Mouse (Mus musculus): Measurements from ENCODE around the gene Igsf23. TPM values are rescaled to one million over a fixed set of nuclear protein-coding genes. Genes with fewer than 3 reads are reported as not detected.
"Not testable (repeated sequence)": the region's sequence is repeated elsewhere in the genome, so short reads cannot be mapped to it uniquely, and the experiment has no call there.

Igsf23 gene
- polyA plus RNA-seq, 1 experiment from 2014 or later = not detected

DNA sequence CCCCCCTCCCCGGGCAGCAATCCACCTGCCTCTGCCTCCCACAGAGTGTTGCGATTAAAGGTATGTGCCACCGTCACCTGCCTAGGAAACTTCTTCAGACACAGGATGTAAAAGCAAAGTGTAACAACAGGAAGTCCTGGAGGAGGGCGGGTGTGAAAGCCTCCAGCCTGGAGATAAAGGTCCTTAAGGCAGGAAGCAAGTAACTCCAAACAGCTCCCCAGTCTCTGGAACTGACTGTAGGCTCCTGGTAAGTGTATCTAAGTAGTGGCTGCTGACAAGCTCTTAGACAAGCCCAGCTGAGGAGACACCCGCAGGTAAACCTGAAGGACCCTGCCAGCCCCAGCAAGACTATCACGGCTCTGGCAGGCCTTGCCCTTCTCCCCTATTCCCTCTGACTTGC lies 10.3 kb downstream of the Igsf23 start:
- Histone ChIP-seq H3K4me2 (replicated peaks) (no peak overlapping the region), H3K9ac (no peak overlapping the region), H3K4me1 (replicated peaks; ENCODE audit: control insufficient read depth, insufficient read depth, low read length) (no peaks in the 10 kb centered on the region), H3K36me3 (replicated peaks; ENCODE audit: control insufficient read depth, insufficient read depth) (no peaks in the 10 kb centered on the region), H3K27me3 (ENCODE audit: control insufficient read depth, insufficient read depth, low read length) (no peaks in the 10 kb centered on the region), H3K9me3 (ENCODE audit: control insufficient read depth, low read length) (no peaks in the 10 kb centered on the region), H3K27ac (no peak overlapping the region), H3K4me3 (replicated peaks; ENCODE audit: low read length) (no peak overlapping the region)
- DNase-seq (ENCODE audit: low spot score) = no peak
- no peak for ATAC-seq (ENCODE audit: low FRiP score)
- WGBS = 56% methylated on average over 3 of the region's 6 CpGs

DNA sequence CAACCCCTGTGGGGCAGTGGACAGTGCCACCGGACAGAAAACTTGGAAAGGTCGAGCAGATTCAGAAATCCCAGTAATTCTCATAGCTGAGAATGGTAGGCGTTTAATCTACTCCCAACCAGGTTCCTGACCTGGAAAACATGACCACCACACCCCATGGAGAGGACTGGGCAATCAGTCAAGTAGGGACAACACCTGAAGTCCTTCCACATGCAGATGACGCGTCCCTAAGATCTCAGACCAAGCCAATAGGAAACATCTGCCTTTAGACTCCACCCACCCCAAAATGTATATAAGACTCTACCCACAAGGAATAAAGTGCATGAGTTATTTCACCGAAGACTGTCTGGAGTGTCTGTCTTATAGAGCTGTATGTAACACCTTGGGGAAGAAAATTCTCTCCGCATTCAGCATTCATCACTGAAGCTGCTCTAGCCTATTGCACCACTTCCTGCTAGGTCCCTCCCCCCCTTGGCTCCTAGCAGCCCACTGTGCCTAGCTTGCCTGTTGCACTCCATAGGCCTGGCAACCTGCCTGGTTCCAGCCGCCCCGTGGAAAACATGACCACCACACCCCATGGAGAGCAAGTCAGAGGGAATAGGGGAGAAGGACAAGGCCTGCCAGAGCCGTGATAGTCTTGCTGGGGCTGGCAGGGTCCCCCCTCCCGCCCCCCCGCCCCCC lies 10.9 kb downstream of the Igsf23 start:
- H3K36me3 ChIP-seq (replicated peaks; ENCODE audit: control insufficient read depth, insufficient read depth) = no peaks in the 10 kb centered on the region
- H3K9me3 ChIP-seq (ENCODE audit: control insufficient read depth, low read length) = no peaks in the 10 kb centered on the region
- peak; percentile 41 for DNase-seq (ENCODE audit: low spot score)
- WGBS = 67% methylated on average over 10 of the region's 12 CpGs
- no peak overlapping the region for H3K4me3 ChIP-seq (replicated peaks; ENCODE audit: low read length)
- H3K9ac ChIP-seq = no peak overlapping the region
- H3K4me1 ChIP-seq (replicated peaks; ENCODE audit: control insufficient read depth, insufficient read depth, low read length) = no peaks in the 10 kb centered on the region
- ATAC-seq (ENCODE audit: low FRiP score) = no peak; the same call in 1 of the 2 replicates
- no peak overlapping the region for H3K4me2 ChIP-seq (replicated peaks)
- no peaks in the 10 kb centered on the region for H3K27me3 ChIP-seq (ENCODE audit: control insufficient read depth, insufficient read depth, low read length)
- H3K27ac ChIP-seq = no peak overlapping the region

DNA sequence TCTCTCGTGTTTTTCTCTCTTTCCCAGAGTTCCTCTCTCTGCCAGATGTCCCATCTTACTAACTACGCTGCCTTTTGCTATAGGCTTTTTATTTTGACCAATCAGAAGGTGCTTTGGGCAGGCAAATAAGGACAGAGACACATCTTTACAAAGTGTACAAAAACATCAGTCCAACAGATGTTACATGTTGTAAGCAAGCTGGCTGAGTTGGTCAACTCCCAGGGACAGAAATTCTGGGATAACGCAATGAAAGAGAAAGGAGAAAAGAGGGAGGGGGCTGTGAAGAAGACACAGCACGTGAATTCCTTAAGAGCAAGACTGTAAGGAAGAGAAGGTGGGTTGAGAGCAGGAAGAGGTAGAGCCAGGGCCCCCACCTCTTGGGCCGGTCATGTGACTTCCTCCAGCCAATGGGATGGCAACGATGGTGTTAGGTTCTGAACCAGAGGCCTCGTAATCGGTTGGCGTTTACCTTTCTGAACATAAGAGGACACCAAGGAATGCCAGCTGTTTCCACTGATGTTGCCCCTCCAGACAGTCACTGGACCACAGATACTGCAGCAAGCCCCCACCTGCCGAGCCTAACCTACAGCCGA lies 13.2 kb downstream of the Igsf23 start:
- H3K9me3 ChIP-seq (ENCODE audit: control insufficient read depth, low read length) = no peaks in the 10 kb centered on the region
- ATAC-seq (ENCODE audit: low FRiP score) (no peak), DNase-seq (ENCODE audit: low spot score) (no peak)
- no peak overlapping the region for H3K27ac ChIP-seq
- no peaks in the 10 kb centered on the region for H3K27me3 ChIP-seq (ENCODE audit: control insufficient read depth, insufficient read depth, low read length)
- H3K36me3 ChIP-seq (replicated peaks; ENCODE audit: control insufficient read depth, insufficient read depth) = no peaks in the 10 kb centered on the region
- no peak overlapping the region for H3K4me3 ChIP-seq (replicated peaks; ENCODE audit: low read length)
- no peaks in the 10 kb centered on the region for H3K4me1 ChIP-seq (replicated peaks; ENCODE audit: control insufficient read depth, insufficient read depth, low read length)
- no peak overlapping the region for H3K4me2 ChIP-seq (replicated peaks)
- 81% methylated on average over 11 of the region's 11 CpGs for WGBS
- H3K9ac ChIP-seq = no peak overlapping the region

DNA sequence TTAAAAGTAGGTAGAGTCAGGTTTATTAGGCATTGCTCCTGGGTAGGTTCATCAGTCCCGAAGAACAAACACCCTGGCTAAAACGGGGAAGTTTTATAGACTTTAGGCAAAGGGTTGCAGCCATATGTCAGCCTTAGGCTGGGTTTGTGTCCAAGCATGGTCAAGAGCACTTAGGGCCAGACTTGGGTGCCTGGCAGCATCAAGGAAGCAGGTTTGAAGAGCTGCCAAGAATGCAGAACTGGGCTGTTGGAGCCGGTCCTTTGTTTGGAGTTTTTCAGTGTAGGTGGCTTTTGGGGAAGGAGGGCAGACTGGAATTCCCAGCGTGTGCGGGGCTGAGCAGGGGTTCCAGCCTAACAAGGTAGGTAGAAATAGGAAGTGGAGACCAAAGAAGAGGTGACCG lies 14.6 kb downstream of the Igsf23 start:
- H3K9ac ChIP-seq = no peak overlapping the region
- H3K27ac ChIP-seq = no peak overlapping the region
- H3K4me2 ChIP-seq (replicated peaks) = no peak overlapping the region
- H3K4me1 ChIP-seq (replicated peaks; ENCODE audit: control insufficient read depth, insufficient read depth, low read length) = no peaks in the 10 kb centered on the region
- no peaks in the 10 kb centered on the region for H3K27me3 ChIP-seq (ENCODE audit: control insufficient read depth, insufficient read depth, low read length)
- no peak for ATAC-seq (ENCODE audit: low FRiP score)
- H3K36me3 ChIP-seq (replicated peaks; ENCODE audit: control insufficient read depth, insufficient read depth) = no peaks in the 10 kb centered on the region
- WGBS = 81% methylated on average over 6 of the region's 6 CpGs
- no peak overlapping the region for H3K4me3 ChIP-seq (replicated peaks; ENCODE audit: low read length)
- DNase-seq (ENCODE audit: low spot score) = no peak
- H3K9me3 ChIP-seq (ENCODE audit: control insufficient read depth, low read length) = no peaks in the 10 kb centered on the region

DNA sequence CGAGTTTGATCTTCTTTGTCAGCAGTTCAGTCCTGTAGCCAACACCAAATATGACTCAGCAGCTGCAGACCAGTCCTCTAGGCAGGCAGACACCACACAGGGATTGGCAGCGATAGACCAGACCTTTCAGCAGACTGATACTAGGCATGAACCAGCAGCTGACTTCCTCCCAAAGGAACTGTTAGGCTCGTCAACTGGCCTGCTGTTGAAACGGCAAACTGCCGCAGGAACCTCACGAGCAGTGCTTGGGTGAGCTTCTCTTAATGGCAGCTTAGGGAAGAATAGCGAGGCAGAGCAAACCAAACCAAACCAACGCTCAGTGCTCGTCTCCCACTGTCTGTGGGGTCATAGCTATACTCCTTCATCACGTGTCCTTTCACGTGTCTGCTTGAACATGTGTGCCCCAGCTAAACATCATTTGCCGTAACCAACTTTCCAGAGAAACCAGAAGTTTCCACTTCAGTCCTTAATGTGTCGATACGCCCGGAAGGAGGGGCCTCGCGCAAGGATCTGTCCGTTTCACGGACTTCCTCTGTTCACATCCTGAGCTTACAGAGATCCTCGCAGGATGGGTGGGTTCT lies 15.3 kb downstream of the Igsf23 start:
- no peak overlapping the region for H3K27ac ChIP-seq
- no peak overlapping the region for H3K4me3 ChIP-seq (replicated peaks; ENCODE audit: low read length)
- ATAC-seq (ENCODE audit: low FRiP score) (no peak), DNase-seq (ENCODE audit: low spot score) (no peak)
- no peaks in the 10 kb centered on the region for H3K9me3 ChIP-seq (ENCODE audit: control insufficient read depth, low read length)
- H3K4me1 ChIP-seq (replicated peaks; ENCODE audit: control insufficient read depth, insufficient read depth, low read length) = no peaks in the 10 kb centered on the region
- no peak overlapping the region for H3K4me2 ChIP-seq (replicated peaks)
- H3K27me3 ChIP-seq (ENCODE audit: control insufficient read depth, insufficient read depth, low read length) = no peaks in the 10 kb centered on the region
- WGBS = 82% methylated on average over 20 of the region's 20 CpGs
- H3K9ac ChIP-seq = no peak overlapping the region
- no peaks in the 10 kb centered on the region for H3K36me3 ChIP-seq (replicated peaks; ENCODE audit: control insufficient read depth, insufficient read depth)

DNA sequence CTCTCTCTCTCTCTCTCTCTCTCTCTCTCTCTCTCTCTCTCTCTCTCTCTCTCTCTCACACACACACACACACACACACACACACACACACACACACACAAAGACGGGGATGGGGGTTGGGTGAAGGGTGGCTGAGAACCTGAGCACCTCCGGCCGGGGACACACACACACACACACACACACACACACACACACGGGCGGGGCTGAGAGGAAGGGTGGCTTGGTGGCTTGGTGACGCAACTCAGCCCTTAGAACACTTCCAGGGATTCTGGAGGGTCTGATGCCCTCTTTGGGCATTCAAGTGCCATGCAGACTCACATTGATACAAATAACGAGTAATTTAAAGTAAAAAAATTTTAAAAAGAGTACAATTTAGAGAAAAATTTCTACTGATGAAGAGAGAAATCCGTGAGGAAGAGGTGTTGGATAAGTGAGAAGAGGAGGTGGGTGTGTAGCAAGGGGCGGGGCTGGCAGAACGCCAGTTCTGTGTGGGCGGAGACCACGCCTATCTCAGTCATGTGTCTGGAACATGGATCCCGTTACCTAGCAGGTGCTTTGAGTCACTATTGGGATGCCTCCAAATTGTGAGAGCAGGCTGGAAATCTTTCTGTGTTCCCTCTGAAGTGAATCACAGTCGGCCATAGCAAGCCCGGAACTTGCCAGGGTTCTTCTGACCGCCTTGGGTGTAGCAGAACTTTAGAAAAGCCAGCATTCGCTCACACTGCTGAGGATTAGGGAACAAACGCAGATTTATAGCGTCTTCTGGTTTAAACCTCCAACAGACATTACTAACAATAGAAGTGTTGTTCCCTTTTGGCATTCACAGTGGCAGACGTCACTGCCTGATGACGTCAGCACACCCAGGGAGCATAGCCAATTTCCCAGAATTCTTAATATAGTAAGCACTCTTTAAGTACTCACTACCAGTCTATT lies 17.4 kb downstream of the Igsf23 start:
- peak; percentile 60 for DNase-seq (ENCODE audit: low spot score)
- no peaks in the 10 kb centered on the region for H3K27me3 ChIP-seq (ENCODE audit: control insufficient read depth, insufficient read depth, low read length)
- peak overlapping the region; percentile 17 for H3K4me3 ChIP-seq (replicated peaks; ENCODE audit: low read length)
- no peaks in the 10 kb centered on the region for H3K36me3 ChIP-seq (replicated peaks; ENCODE audit: control insufficient read depth, insufficient read depth)
- peak overlapping the region; percentile 49 for H3K4me2 ChIP-seq (replicated peaks)
- H3K27ac ChIP-seq = peak overlapping the region; percentile 26; the same call in 1 of the 2 replicates
- 29% methylated on average over 21 of the region's 21 CpGs for WGBS
- H3K9ac ChIP-seq = peak overlapping the region; percentile 11; the same call in 1 of the 2 replicates
- no peaks in the 10 kb centered on the region for H3K4me1 ChIP-seq (replicated peaks; ENCODE audit: control insufficient read depth, insufficient read depth, low read length)
- no peaks in the 10 kb centered on the region for H3K9me3 ChIP-seq (ENCODE audit: control insufficient read depth, low read length)
- peak; percentile 69 for ATAC-seq (ENCODE audit: low FRiP score)

DNA sequence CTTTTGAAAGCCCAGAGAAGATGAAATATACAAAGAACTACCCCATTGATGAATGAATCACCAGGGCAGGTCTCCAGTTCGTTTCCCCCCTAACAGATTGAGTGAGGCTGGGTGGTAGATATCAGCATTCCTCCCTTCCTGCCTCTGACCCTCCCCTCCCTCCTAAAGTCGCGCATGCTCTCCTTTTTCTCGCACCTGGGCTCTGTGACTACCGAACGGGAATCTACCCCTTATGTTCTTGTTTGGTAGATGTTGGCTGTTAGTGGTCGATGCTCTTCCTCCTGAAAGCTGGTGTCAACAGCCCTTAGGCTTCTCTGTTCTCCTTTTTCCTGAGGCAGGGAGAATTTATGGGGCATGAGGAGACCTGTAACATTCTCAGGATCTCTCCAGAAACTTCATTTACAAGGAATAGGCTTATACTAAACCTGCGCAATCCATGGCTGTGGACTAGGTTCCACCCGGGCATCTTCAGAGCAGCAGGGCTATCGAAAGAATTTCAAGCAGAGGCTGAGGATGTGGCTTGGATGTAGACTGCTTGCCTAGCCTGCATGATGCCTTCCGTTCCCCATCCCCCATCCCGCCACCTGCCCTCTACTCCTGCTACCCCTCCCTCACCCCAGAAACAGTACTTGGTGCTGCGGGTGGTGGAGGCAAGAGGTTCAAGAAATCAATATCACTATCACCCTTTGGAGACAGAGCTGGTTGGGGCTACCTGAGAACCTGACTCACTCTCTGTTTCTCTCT lies 18.3 kb downstream of the Igsf23 start:
- H3K4me3 ChIP-seq (replicated peaks; ENCODE audit: low read length) = no peak overlapping the region
- no peak for DNase-seq (ENCODE audit: low spot score)
- no peaks in the 10 kb centered on the region for H3K4me1 ChIP-seq (replicated peaks; ENCODE audit: control insufficient read depth, insufficient read depth, low read length)
- ATAC-seq (ENCODE audit: low FRiP score) = peak; percentile 36; the same call in 1 of the 2 replicates
- no peak overlapping the region for H3K27ac ChIP-seq
- no peaks in the 10 kb centered on the region for H3K27me3 ChIP-seq (ENCODE audit: control insufficient read depth, insufficient read depth, low read length)
- WGBS = 31% methylated on average over 13 of the region's 13 CpGs
- no peaks in the 10 kb centered on the region for H3K9me3 ChIP-seq (ENCODE audit: control insufficient read depth, low read length)
- no peaks in the 10 kb centered on the region for H3K36me3 ChIP-seq (replicated peaks; ENCODE audit: control insufficient read depth, insufficient read depth)
- peak overlapping the region; percentile 49; the same call in 1 of the 2 replicates for H3K4me2 ChIP-seq (replicated peaks)
- H3K9ac ChIP-seq = no peak overlapping the region

DNA sequence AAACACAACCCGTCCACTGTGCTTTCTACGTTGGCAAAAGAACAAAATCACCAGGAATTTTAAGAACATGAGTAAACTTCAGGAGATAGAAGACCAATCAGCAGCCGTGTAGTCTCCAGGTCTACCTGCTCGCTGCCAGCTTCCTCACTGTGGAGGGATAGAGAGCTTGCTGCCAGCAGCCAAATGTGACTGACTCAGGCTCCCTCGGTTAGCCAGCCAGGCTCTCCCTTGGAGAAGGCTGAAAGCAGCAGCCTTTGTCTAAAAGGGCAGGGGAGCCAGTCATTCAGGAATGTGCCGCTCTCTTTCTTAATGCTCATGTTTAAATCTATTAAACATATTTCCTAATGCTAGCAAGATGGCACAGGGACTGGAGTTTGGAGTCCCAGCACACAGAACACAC lies 20.1 kb downstream of the Igsf23 start:
- H3K27ac ChIP-seq; ATAC-seq (ENCODE audit: low FRiP score); H3K36me3 ChIP-seq (replicated peaks; ENCODE audit: control insufficient read depth, insufficient read depth); DNase-seq (ENCODE audit: low spot score); H3K27me3 ChIP-seq (ENCODE audit: control insufficient read depth, insufficient read depth, low read length); H3K9ac ChIP-seq; H3K4me1 ChIP-seq (replicated peaks; ENCODE audit: control insufficient read depth, insufficient read depth, low read length); H3K9me3 ChIP-seq (ENCODE audit: control insufficient read depth, low read length); H3K4me3 ChIP-seq (replicated peaks; ENCODE audit: low read length); H3K4me2 ChIP-seq (replicated peaks): not testable (repeated sequence)
- 80% methylated on average over 6 of the region's 6 CpGs for WGBS

All from hindbrain, embryonic 14.5 days (tissue).